Mouse (Mus musculus): Measurements from ENCODE around the gene Cnnm1.
"Not testable (repeated sequence)": the region's sequence is repeated elsewhere in the genome, so short reads cannot be mapped to it uniquely, and the experiment has no call there.

Cnnm1 gene

GRCm38 (mm10) chr19:43465601-43466255, 25.5 kb downstream of the Cnnm1 start:
- DNase-seq = peak; percentile 95

- peak; percentile 90 for DNase-seq
These were observed 27.9 kb downstream of the Cnnm1 start for GRCm38 (mm10) chr19:43467927-43468685.

GRCm38 (mm10) chr19:43469333-43469732, 29.1 kb downstream of the Cnnm1 start:
- DNase-seq = no peak

GRCm38 (mm10) chr19:43472331-43472730, 32.1 kb downstream of the Cnnm1 start:
- no peak for DNase-seq

- DNase-seq = peak; percentile 87
These were observed 32.5 kb downstream of the Cnnm1 start for GRCm38 (mm10) chr19:43472781-43473180.

GRCm38 (mm10) chr19:43475642-43476041, 35.4 kb downstream of the Cnnm1 start:
- peak; percentile 63 for DNase-seq

GRCm38 (mm10) chr19:43476063-43476462, 35.8 kb downstream of the Cnnm1 start:
- DNase-seq = no peak

- no peak for DNase-seq
These were observed 37.2 kb downstream of the Cnnm1 start for GRCm38 (mm10) chr19:43477436-43477835.

- peak; percentile 93 for DNase-seq
These were observed 38.7 kb downstream of the Cnnm1 start for GRCm38 (mm10) chr19:43478891-43479290.

GRCm38 (mm10) chr19:43479431-43479830, 39.2 kb downstream of the Cnnm1 start:
- no peak for DNase-seq

GRCm38 (mm10) chr19:43480512-43480911, 40.3 kb downstream of the Cnnm1 start:
- DNase-seq = no peak

- peak; percentile 89 for DNase-seq
These were observed 47.2 kb downstream of the Cnnm1 start for GRCm38 (mm10) chr19:43487429-43487828.

- DNase-seq = not testable (repeated sequence)
These were observed 53.1 kb downstream of the Cnnm1 start for GRCm38 (mm10) chr19:43493316-43493715.

GRCm38 (mm10) chr19:43493878-43494277, 53.6 kb downstream of the Cnnm1 start:
- no peak for DNase-seq

GRCm38 (mm10) chr19:43494914-43495313, 54.7 kb downstream of the Cnnm1 start:
- no peak for DNase-seq

GRCm38 (mm10) chr19:43495846-43496245, 55.6 kb downstream of the Cnnm1 start:
- DNase-seq = peak; percentile 77

- no peak for DNase-seq
These were observed 57.2 kb downstream of the Cnnm1 start for GRCm38 (mm10) chr19:43497440-43497839.

- DNase-seq = no peak
These were observed 58.6 kb downstream of the Cnnm1 start for GRCm38 (mm10) chr19:43498874-43499273.

- DNase-seq = no peak
These were observed 62.4 kb downstream of the Cnnm1 start for GRCm38 (mm10) chr19:43502630-43503029.

GRCm38 (mm10) chr19:43503593-43503992, 63.4 kb downstream of the Cnnm1 start:
- not testable (repeated sequence) for DNase-seq

- DNase-seq = no peak
These were observed 65.2 kb downstream of the Cnnm1 start for GRCm38 (mm10) chr19:43505441-43505840.

GRCm38 (mm10) chr19:43510436-43511220, 70.4 kb downstream of the Cnnm1 start:
- no peak for DNase-seq

Measured in cerebellum, adult 9-10 months (tissue).